Mouse (Mus musculus): ENCODE measurements at regions not wholly inside any gene's neighbourhood (a gene's known extent, or its start where the extent isn't known, plus 50 kb on each side); places are given as distances from the start of the nearest gene placed in this dataset.

GRCm38 (mm10) chr13:5425491-5426232 is 435.6 kb upstream of the Klf6 start:
- no peak for TF ChIP-seq POLR2A (IDR thresholded peaks at IDR 0.05; ENCODE audit: borderline replicate concordance, low read depth, low read length)
- TF ChIP-seq CTCF (IDR thresholded peaks at IDR 0.05; ENCODE audit: low read depth, low read length): no peak
- Histone ChIP-seq H3K27ac (ENCODE audit: insufficient read depth, low read depth, low read length) (no peak overlapping the region), H3K4me3 (ENCODE audit: insufficient read depth, low read length) (no peak overlapping the region), H3K4me1 (ENCODE audit: control insufficient read depth, insufficient read depth, low read length) (peaks cover 16% of the 10 kb centered on the region)

DNA sequence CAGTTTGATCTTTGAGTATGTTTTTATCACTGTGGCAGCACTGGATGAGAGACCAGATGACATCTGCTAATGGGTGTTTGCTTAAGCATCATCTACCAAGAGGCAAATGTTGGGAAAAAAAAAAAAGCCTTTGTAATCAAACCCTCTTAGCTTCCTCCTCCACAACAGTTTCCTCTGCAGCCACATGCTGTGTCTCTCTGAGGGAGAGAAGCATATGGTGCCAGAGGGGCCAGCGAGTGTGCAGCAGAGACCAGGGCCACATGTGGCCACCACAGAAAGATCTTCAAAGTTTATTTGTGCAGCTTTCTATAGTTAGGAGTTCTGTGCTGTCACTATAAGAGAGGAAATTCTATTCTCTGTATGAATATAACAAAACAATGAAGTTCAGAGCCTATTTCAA is 427.6 kb upstream of the Klf6 start:
- Histone ChIP-seq H3K4me1 (ENCODE audit: control insufficient read depth, insufficient read depth, low read length) (no peaks in the 10 kb centered on the region), H3K4me3 (ENCODE audit: insufficient read depth, low read length) (no peak overlapping the region), H3K27ac (ENCODE audit: insufficient read depth, low read depth, low read length) (no peak overlapping the region)
- no peak for TF ChIP-seq POLR2A (IDR thresholded peaks at IDR 0.05; ENCODE audit: borderline replicate concordance, low read depth, low read length)
- no peak for TF ChIP-seq CTCF (IDR thresholded peaks at IDR 0.05; ENCODE audit: low read depth, low read length)

DNA sequence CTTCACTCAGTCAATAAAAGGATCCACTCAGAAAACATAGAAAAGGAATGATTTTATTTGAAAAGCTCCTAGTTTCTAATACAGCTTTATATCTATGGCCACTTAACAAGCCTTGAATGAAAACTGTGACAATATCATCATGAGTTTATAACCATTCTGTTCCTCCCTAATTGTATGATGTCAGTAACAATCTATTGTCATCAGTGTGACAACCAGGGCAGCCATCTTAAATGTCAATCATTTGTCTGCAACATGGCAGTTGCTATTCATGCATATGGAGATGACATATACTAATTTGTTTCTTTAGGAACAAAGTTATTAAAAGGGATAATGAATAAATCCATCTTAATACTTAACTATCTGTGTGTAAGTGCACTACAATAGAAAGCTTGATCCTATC is 426.2 kb upstream of the Klf6 start:
- Histone ChIP-seq H3K4me3 (ENCODE audit: insufficient read depth, low read length) (no peak overlapping the region), H3K4me1 (ENCODE audit: control insufficient read depth, insufficient read depth, low read length) (no peaks in the 10 kb centered on the region), H3K27ac (ENCODE audit: insufficient read depth, low read depth, low read length) (no peak overlapping the region)
- TF ChIP-seq CTCF (IDR thresholded peaks at IDR 0.05; ENCODE audit: low read depth, low read length) (no peak), POLR2A (IDR thresholded peaks at IDR 0.05; ENCODE audit: borderline replicate concordance, low read depth, low read length) (no peak)

- no peaks in the 10 kb centered on the region for H3K4me1 ChIP-seq (ENCODE audit: control insufficient read depth, insufficient read depth, low read length)
- H3K4me3 ChIP-seq (ENCODE audit: insufficient read depth, low read length): no peak overlapping the region
- H3K27ac ChIP-seq (ENCODE audit: insufficient read depth, low read depth, low read length): no peak overlapping the region
- no peak for TF ChIP-seq POLR2A (IDR thresholded peaks at IDR 0.05; ENCODE audit: borderline replicate concordance, low read depth, low read length)
- TF ChIP-seq CTCF (IDR thresholded peaks at IDR 0.05; ENCODE audit: low read depth, low read length): no peak
These were observed 425.1 kb upstream of the Klf6 start for GRCm38 (mm10) chr13:5436191-5436590.

- TF ChIP-seq POLR2A (IDR thresholded peaks at IDR 0.05; ENCODE audit: borderline replicate concordance, low read depth, low read length): no peak
- no peak for TF ChIP-seq CTCF (IDR thresholded peaks at IDR 0.05; ENCODE audit: low read depth, low read length)
- no peak overlapping the region for H3K27ac ChIP-seq (ENCODE audit: insufficient read depth, low read depth, low read length)
These were observed 420.8 kb upstream of the Klf6 start for GRCm38 (mm10) chr13:5440454-5440853.

DNA sequence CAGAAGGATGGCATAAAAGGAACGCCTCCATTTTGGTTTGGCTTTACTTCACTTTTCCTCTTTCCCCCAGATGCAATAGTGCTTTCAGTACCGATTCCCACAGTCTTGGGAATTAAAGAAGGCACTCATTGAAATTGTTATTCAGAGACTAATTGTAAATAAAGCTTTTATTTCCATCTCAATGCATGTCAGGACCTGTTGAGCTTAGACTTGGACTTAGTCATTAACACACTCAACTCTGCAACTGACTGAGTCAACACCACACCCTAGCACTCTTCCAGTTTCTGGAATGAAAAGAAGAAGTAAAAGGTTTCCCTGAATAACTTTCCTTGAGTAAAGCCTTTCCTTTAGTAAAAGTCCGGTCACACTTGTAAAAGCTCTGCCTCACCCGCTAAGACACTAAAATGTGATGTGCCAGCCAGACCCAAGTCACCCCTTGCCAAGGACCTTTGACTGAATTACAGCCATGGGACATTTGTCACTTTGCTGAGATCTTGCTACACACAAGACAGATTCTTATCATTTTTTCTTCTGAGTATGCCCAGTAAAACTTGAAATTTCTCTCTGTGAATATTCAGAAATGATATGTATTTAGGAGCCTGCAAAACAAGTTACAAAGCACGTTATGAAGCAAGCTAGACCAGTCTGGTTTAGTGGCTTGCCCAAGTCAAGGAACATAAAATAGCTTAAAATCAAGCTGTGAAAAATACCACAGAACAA is 416.4 kb upstream of the Klf6 start:
- Histone ChIP-seq H3K27ac (ENCODE audit: insufficient read depth, low read depth, low read length) (peak overlapping the region; percentile 67), H3K4me3 (ENCODE audit: insufficient read depth, low read length) (no peak overlapping the region), H3K4me1 (ENCODE audit: control insufficient read depth, insufficient read depth, low read length) (peaks cover 19% of the 10 kb centered on the region)
- no peak for TF ChIP-seq CTCF (IDR thresholded peaks at IDR 0.05; ENCODE audit: low read depth, low read length)
- no peak for TF ChIP-seq POLR2A (IDR thresholded peaks at IDR 0.05; ENCODE audit: borderline replicate concordance, low read depth, low read length)

More at GRCm38 (mm10) chr13:5440454-5440853, 420.8 kb upstream of the Klf6 start:
- H3K4me1 ChIP-seq (ENCODE audit: control insufficient read depth, insufficient read depth, low read length): peaks cover 18% of the 10 kb centered on the region
- H3K4me3 ChIP-seq (ENCODE audit: insufficient read depth, low read length): no peak overlapping the region

DNA sequence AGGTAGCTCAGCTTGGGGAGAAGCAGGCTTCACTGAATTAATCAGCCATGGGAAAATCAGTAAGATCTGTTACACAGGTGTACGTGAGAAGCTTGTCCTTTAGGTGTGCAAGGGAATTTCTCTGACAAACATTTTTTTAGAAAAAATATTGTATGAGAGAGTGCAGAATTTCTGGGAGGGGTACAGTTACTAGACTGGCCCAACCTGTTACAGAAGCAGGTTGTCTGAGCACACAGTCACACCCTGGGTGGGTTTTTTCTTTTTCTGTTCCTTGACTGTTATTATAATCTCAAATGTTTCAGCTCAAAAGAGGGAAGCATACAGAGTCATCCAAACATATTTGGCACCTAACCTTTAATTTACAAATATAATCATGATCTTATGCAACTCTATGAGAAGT is 412.7 kb upstream of the Klf6 start:
- H3K4me3 ChIP-seq (ENCODE audit: insufficient read depth, low read length): no peak overlapping the region
- TF ChIP-seq CTCF (IDR thresholded peaks at IDR 0.05; ENCODE audit: low read depth, low read length): no peak
- TF ChIP-seq POLR2A (IDR thresholded peaks at IDR 0.05; ENCODE audit: borderline replicate concordance, low read depth, low read length): no peak

DNA sequence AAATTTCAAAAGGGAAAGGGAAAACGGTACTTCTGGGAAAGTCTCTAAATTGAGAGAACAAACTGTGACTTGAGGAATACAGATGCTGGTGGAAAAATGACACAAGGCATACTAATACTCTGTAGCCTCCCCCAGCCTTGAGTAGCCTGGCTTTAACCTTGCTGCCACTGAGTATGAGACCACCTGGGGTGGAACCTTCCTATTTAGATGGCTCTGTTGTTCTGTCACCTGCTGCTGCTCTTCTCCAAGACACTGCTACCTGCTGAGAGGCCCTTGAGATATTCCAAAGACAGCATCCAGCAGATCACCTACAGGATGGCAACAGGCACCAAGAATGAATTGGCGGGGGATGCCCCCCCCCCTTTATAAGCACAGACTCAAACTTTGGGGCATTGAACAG is 380.5 kb upstream of the Klf6 start:
- Histone ChIP-seq H3K4me1 (ENCODE audit: control insufficient read depth, insufficient read depth, low read length) (no peaks in the 10 kb centered on the region), H3K4me3 (ENCODE audit: insufficient read depth, low read length) (no peak overlapping the region), H3K27ac (ENCODE audit: insufficient read depth, low read depth, low read length) (no peak overlapping the region)
- TF ChIP-seq POLR2A (IDR thresholded peaks at IDR 0.05; ENCODE audit: borderline replicate concordance, low read depth, low read length) (no peak), CTCF (IDR thresholded peaks at IDR 0.05; ENCODE audit: low read depth, low read length) (no peak)

More for the DNA sequence above, 412.7 kb upstream of the Klf6 start:
- Histone ChIP-seq H3K27ac (ENCODE audit: insufficient read depth, low read depth, low read length) (no peak overlapping the region), H3K4me1 (ENCODE audit: control insufficient read depth, insufficient read depth, low read length) (peaks cover 14% of the 10 kb centered on the region)

GRCm38 (mm10) chr13:5492266-5492665 is 369.0 kb upstream of the Klf6 start:
- no peak overlapping the region for H3K4me3 ChIP-seq (ENCODE audit: insufficient read depth, low read length)
- H3K27ac ChIP-seq (ENCODE audit: insufficient read depth, low read depth, low read length): no peak overlapping the region
- H3K4me1 ChIP-seq (ENCODE audit: control insufficient read depth, insufficient read depth, low read length): no peaks in the 10 kb centered on the region
- TF ChIP-seq CTCF (IDR thresholded peaks at IDR 0.05; ENCODE audit: low read depth, low read length) (no peak), POLR2A (IDR thresholded peaks at IDR 0.05; ENCODE audit: borderline replicate concordance, low read depth, low read length) (no peak)

DNA sequence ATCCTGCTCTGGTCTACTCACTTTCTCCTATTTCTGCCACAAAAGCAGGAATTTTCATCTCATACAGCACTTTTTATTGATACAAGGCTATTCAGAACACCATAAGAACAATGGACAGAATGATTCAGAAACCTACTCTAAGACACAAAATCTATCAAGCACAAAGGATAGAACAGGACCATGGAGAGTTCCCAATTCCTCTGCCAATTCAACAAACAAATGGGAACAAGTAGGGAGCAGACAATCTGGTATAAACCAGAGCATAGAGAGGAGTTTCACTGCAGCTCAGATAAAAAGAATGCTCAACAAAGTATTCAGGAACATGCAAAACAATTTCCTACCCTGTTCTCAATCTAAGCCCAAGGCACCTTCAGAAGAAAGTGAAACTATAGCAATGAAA is 363.7 kb upstream of the Klf6 start:
- TF ChIP-seq CTCF (IDR thresholded peaks at IDR 0.05; ENCODE audit: low read depth, low read length): no peak
- no peak for TF ChIP-seq POLR2A (IDR thresholded peaks at IDR 0.05; ENCODE audit: borderline replicate concordance, low read depth, low read length)
- Histone ChIP-seq H3K4me3 (ENCODE audit: insufficient read depth, low read length) (no peak overlapping the region), H3K4me1 (ENCODE audit: control insufficient read depth, insufficient read depth, low read length) (no peaks in the 10 kb centered on the region), H3K27ac (ENCODE audit: insufficient read depth, low read depth, low read length) (no peak overlapping the region)

Data from bone marrow macrophage, adult 2 months (primary cell).